Mouse (Mus musculus): Measurements from ENCODE around the gene Tas1r1.

DNA sequence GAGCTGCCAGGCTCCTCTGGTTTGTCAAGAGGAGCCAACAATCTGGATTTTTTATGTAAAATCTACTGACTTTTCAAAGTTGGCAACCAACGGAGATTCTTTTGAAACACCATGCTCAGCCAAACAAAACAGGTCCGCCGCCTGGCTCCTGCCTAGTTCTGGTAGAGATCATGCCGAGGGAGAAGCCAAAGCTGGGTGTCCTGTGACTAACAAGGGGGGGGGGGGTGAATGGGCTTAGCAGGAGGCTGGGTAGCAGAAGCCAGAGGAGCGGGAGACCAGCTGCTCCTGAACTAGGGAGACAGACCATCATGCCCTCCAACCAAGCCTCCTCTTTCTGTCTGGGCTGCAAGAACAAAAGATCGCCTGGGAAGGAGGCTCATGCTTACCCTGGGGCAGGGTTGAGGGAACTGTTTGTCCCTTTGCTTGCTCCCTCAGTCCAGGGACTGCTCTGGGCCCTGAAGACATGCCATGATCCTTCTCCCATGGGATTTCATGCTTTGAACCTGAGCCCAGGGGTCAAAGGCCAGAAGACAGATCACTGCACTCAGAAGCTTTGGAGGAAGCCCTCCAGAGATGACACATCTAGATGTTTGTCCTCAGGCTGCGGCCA lies 45.3 kb upstream of the Tas1r1 start:
- TF ChIP-seq CTCF (IDR thresholded peaks at IDR 0.05; ENCODE audit: control insufficient read depth, insufficient read depth, insufficient read length) (no peak), MYOG (IDR thresholded peaks at IDR 0.05; ENCODE audit: control insufficient read depth, extremely low read depth, insufficient read length) (no peak), MYOD1 (IDR thresholded peaks at IDR 0.05; ENCODE audit: control insufficient read depth, insufficient read length, low read depth) (no peak), CEBPB (IDR thresholded peaks at IDR 0.05; ENCODE audit: low read depth) (no peak)
